Mouse (Mus musculus): ENCODE data around the gene Pacs2.

DNA sequence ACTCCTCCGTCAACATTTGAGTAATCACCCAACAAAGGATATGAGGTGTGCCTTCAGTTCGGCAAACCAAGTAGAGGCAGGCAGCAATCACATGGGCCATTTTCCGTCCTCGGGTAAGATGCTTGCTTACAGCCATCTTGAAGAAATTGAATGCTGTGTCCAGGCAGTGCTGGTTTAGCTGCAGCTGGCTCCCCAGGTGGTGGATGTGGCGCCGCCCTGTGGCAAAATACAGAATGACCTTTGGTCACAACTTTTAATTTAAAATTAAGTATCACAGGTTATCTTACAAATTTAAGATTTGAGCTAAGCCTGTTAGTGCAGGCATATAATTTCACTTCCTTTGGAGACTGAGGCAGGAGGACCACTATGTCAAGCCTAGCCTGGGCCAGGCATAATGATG lies 26.4 kb upstream of the Pacs2 start:
- TF ChIP-seq POLR2A (IDR thresholded peaks at IDR 0.05; ENCODE audit: borderline replicate concordance, extremely low read depth, low read depth, low read length) (no peak), CTCF (IDR thresholded peaks at IDR 0.05; ENCODE audit: insufficient read depth, low read length) (peak; percentile 48)
